Mouse (Mus musculus) heart, adult 18-20 months (tissue): ENCODE measurements around the gene Plekhh3. TPM values are rescaled to one million over a fixed set of nuclear protein-coding genes. Genes with fewer than 3 reads are reported as not detected.
A peak's percentile ranks its signal among the peaks of the same experiment; 100 is the strongest.

Source experiments
- DNase-seq, 2 experiments: peaks; one replicate each; pipeline ENCODE4 v3.0.0; 2021 to 2022; ENCODE audit warnings: mixed read lengths in 1 of 2
- total RNA-seq, 2 experiments: library from RNA; stranded (reverse); gene quantifications; 2 replicates each; pipeline ENCODE4 v1.2.3; 2021

Gene Plekhh3
- total RNA-seq, 2 experiments from 2014 or later = 12.6 to 12.8 TPM

DNA sequence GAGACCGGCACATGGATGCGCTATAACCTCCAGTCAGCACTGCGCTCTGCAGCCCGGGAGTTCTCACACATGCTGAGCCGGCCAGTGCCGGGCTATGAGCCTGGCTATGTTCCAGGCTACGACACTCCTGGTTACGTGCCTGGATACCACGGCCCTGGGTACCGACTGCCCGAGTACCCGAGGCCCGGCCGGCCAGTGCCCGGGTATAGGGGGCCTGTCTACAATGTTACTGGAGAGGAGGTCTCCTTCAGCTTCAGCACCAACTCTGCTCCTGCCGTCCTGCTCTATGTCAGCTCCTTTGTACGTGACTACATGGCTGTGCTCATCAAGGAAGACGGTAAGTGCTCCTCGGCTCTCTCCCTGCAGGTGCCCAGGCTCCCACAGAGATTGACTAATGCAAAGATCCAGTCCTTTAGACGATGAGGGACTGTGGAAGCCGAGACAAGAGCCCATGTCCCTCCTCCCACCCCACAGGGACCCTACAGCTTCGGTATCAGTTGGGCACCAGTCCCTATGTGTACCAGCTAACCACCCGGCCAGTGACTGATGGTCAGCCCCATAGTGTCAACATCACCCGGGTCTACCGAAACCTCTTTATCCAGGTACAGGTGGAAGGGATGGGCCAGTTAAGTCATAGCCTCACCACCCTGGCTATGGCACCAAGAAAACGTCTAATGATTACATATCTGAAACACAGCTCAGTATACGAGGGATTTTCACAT is 15.5 kb upstream of the Plekhh3 start:
- no peak for DNase-seq

DNA sequence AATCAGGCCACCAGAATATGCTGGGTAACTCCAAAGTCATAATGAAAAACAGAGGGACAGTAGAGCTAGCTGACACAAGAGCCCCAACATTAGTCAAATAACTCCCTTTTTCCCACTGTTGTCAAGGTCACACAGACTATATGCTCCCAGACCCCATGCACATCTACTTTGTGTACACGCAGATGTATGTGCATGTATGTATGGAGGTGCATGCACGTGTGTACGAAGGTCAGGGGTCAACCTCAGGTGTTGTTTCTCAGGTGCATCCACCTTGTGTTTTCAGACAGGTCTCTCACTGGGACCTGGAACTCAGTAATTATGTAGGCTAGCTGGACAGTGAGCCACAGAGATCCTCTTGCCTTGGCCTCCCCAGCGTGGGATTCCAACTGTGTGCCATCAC is 14.3 kb upstream of the Plekhh3 start:
- DNase-seq = no peak

DNA sequence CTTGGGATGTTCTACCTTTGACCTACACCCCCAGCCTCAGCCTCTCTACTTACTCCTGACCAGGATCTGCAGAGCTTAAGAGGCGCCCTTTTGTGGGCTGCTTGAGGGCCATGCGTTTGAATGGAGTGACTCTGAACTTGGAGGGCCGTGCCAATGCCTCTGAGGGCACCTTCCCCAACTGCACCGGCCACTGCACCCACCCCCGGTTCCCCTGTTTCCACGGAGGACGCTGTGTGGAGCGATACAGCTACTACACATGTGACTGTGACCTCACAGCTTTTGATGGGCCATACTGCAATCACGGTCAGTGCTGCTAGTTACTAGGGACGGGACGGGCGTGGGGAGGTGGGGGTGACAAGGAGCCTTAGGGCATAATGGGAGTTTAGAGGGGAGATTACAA is 13.8 kb upstream of the Plekhh3 start:
- DNase-seq = no peak

DNA sequence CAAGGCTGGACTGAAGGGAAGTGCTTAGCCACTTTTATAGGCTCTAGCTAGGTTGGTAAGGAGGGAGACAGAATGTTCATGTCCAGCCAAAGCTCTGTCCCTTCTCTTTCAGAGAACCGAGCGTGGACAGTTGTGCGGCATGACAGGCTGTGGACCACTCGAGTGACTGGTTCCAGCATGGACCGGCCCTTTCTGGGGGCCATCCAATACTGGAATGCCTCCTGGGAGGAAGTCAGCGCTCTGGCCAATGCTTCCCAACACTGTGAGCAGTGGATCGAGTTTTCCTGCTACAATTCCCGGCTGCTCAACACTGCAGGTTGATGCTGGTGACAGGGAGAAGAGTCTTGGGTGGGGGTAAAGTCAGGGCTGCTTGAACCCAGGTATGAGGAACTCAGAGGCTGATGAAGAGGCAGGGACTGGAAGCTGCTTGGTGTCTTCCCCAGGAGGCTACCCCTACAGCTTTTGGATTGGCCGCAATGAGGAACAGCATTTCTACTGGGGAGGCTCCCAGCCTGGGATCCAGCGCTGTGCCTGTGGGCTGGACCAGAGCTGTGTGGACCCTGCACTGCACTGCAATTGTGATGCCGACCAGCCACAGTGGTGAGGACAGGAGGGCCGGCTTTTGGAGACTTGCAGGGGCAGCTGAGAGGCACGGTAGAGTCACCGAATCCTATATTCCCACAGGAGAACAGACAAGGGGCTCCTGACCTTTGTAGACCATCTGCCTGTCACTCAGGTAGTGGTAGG is 11.8 kb upstream of the Plekhh3 start:
- DNase-seq = peak in 1 of 2 experiments; percentile 46

DNA sequence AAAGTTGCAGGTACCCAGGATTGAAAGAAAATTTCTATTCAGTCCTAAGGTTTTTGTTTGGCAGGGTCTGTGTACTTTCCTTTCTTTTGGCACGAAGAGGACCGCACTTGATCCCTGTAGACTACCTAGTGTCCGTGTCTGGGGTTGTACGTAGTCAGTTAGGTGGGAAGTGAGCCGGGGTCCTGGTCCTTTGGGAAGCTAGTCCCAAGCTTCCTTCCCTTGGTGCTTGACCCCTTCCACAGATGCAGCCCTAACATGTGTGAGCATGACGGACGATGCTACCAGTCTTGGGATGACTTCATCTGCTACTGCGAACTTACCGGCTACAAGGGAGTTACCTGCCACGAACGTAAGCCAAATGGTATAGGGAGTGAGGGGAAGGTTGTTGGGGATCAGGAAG is 10.8 kb upstream of the Plekhh3 start:
- DNase-seq = no peak

DNA sequence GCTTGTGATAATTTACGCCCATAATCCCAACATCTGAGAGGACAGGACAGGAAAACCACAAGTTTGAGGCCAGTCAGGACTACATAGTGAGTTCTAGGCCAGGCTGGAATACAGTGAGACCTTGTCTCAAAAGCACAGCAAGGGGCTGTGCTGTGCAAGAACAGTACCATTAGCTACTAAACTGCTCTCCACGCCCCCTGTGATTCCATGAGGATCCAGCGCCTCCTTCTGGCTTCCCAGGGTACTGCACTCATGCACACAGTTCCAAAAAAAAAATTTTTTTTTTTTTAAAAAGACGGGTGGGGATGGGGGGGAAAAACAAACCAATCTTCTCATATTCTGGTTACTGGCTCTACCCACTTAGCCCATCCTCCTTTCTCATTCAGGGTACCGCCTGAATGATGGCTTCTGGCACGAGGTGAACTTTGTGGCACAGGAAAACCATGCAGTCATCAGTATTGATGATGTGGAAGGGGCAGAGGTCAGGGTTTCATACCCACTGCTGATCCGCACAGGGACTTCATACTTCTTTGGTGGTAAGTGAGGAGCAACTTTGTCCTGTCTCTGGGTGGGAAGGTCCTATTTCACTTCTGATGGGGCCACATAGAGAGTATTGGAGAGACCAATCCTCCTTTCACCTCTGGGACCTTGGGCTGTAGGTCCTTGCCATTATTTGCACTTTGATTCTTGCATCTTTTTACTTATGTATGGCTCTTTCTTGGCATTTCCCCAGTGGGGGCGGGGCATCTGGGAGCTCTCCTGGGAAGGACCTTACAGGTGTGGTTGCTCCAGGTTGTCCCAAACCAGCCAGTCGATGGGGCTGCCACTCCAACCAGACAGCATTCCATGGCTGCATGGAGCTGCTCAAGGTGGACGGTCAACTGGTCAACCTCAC is 9.9 kb upstream of the Plekhh3 start:
- DNase-seq = peak; percentile 64 to 91

DNA sequence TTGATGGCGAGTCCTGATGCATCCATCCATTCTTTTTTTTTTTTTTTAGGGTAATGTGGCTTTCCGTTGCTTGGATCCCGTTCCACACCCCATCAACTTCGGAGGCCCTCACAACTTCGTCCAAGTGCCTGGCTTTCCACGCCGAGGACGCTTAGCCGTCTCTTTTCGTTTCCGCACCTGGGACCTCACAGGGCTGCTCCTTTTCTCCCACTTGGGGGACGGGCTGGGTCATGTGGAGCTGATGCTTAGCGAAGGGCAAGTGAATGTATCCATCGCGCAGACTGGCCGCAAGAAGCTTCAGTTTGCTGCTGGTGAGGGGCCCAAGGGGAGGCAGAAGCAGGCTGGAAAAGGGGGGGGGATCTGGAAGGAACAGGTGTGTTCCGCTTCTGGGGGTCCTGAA is 9.1 kb upstream of the Plekhh3 start:
- DNase-seq = no peak

DNA sequence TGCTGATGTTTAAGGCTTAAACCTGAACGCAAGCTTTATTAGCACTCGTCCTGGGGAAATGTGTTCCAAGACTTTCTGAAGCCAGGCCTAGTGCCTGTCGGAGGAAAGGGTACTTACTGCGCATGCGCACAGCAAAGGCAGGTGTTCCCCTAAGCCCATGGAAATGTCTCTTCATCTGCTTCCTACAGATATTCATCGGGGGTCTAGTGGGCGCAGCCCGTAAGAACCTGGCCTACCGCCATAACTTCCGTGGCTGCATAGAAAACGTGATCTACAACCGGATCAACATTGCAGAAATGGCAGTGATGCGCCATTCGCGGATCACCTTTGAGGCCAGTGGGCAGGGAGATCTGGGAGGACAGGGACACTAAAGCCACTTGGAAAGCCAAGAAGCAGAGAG is 8.2 kb upstream of the Plekhh3 start:
- no peak for DNase-seq

DNA sequence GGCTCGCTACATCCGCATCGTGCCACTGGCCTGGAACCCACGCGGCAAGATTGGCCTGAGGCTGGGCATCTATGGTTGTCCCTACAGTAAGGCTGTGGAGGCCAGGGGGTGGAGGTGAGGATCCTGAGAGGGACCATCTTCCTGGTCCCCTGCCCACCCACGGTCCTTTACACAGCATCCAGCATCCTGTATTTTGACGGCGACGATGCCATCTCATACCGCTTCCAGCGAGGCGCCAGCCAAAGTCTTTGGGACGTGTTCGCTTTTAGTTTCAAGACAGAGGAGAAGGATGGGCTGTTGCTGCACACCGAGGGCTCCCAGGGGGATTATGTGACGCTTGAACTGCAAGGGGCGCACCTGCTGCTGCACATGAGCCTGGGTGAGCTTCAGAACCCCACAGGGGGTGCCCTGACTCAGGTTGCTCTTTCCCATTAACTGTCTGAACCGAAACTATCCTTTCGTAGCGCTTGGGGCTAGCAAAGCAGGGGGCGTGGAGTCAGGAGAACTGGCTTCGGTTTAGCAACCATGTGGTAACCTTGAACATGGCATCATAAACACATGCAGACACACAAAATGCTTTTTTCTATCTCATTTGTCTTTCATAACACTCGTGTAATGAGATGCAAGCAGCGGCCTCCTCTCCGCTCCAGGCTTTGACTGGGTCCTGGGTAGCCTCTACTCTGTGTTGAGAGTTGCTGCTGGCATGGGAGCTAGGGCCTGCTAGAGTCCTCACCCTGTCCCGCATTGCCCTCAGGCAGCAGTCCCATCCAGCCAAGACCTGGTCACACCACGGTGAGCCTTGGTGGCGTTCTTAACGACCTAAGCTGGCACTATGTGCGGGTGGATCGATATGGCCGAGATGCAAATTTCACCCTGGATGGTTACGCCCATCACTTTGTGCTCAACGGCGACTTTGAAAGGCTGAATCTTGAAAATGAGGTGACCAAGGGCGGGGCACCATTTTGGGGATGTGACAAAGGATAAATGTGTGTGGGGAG is 7.2 kb upstream of the Plekhh3 start:
- no peak for DNase-seq

DNA sequence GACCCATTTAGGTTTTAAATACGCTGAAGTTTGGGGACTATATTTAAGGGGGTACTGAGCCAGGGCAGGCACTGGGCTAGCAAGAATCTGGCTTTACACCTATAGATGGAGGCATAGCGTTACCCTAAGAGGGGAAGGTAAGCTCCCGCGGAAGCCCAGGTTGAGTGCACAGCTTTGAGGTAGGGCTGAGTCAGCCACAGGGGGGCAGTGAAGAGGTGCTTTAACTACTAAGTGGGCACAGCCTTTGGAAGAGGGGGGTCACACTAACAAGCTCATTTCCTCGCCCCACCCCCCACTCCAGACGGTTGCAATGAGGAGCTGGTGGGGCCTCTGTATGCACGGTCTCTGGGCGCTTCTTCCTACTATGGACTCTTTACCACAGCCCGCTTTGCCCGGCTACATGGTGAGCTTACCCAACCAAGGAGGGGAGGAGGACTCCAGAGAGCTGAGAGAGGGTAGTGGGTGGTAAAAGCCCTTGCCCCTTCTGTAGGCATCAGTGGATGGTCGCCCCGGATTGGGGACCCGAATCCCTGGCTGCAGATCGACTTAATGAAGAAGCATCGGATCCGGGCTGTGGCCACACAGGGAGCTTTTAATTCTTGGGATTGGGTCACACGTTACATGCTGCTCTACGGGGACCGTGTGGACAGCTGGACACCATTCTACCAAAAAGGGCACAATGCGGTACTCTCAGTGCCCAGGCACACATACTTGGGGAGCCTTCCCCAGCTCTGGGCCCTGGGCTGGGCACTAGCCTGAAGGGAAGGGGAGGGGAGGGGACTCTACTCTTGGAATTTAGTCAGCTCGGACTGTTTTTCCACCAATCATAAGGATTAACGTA is 6.0 kb upstream of the Plekhh3 start:
- peak; percentile 36 to 75 for DNase-seq

DNA sequence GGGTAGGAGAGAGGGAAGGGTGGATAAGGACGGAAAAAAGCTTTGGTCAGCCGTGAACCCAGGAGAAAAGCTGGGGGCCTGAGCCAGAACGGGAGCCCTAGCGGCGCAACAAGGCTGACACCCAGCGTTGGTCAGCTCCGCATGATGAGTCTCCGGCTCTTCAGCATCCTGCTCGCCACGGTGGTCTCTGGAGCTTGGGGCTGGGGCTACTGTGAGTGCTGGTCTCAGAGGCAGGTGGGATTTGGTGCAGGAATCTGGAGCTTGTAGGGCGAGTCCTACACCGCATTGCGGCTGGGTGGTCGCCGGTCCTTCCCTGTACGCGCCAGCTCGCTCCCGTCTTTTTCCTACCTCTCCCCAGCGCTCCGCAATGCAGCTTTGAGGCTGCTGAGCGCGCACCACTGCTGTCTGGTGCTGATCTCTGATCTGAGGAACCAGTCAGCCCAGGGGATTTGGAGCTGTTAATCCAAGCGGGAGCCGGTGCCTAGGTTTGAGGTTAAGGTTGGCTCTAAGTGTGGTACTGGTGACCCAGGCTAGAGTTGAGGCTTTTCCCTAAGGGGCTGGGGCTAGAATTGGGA is 5.1 kb upstream of the Plekhh3 start:
- peak; percentile 68 to 70 for DNase-seq

DNA sequence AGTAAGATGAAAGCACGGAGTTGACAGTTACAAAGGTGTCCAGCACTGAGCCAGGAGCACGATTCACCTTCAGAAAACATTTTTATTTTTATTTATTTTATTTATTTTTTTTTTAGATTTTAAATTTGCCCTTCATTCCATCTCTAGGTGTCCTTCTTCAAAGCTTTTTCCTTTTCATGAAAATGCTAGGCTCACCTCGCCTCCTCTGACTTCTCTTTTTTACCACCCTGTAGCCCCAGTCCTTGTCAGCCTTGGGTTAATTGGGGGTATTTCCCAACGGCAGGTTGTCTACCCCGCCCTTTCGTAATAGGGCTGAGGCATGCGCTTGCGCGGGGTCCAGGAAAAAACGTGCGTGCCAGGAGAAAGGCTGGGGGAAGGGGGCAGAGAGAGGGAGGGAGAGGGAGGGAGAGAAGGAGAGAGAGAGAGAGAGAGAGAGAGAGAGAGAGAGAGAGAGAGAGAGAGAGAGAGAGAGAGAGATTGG is 4.5 kb upstream of the Plekhh3 start:
- DNase-seq = peak in 1 of 2 experiments; percentile 43

DNA sequence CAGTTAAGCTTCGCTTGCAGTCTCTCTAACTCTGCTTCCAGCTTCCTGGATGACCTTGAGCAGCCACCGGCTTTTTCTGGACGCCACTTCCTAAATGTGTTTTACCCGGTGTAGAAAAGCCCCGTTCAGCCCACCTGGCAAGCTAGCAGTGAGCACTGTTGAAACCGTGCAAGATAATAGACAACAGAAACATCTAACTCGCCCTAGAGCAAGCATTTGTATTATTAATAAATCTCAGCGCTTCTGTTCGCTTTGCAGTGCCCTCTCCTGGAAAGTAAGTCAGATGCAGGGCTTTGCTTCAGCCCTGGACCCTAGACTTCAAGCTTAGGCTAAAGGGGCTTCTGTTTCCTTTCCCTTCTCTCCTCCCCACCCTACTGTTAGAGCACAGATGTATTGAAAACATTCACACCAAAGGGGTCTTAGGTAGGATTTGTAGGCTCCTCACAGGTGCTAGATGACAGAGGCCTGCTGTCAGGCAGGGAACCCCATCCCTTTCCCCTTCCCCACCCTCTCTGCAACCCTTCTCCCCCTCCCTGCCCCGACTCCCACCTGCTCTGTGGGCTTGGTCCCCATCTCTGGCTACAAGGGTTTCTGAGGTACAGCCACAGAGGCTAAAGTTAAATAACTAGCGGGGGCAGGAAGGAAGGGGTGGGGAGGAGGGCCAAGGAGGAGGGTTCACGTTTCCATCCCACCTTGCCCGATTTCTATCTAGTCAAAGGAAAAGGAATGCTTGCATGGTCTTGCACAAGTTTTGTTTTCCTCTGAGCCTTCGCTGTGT is 3.9 kb upstream of the Plekhh3 start, which contains the start of gene Ccr10:
Gene Ccr10 (minus strand): TSS at position 593 of the 778 bp plus-strand sequence.
- DNase-seq = peak; percentile 37 to 58

DNA sequence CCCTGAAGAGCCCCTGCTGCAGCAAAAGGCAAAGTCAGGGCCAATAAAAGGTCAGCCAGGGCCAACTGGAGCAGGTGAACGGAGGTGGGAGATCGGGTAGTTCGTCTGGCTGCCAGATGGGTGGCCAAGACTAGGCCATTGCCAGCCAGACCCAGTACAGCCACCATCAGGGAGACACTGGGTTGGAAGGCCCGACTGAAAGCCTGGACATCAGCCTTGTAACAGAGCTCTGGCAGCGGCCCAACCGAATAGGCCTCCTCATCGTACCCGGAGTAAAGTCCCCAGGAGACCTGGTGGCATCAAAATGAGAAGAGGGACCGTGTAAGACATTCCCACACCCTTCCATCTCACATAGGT is 3.2 kb upstream of the Plekhh3 start:
- peak in 1 of 2 experiments; percentile 35 for DNase-seq

DNA sequence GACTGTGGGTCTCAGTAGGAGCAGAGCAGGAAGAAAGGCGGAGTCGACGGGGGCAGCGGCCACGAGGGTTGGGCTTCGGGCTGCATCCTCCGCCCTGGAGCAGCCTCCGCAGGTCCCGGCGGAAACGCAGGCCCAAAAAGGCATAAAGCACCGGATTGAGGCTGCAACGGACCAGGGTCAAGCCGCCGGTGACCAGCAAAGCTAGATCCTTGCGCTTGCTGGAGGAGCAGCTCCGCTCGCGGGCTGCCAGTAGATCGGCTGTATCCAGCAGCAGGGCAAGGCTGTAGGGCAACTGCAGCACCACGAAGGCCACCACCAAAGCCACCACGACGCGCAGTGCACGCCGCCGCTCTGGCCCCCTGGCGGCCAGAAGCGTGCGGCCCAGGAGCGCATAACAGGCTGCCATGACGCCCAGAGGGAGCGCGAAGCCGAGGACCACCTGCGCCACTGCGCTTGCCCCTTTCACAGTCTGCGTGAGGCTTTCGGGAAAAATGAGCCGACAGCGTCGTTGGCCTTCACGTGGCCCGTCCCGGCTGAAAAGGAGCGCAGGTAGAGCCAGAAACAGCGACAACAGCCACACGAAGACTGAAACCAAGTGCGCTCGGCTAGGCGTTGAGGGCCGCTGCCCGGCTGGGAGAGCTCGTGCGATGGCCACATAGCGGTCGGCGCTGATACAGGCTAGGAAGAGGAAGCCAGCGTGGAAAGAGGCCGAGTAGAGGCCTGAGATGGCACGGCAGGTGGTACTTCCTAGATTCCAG is 2.7 kb upstream of the Plekhh3 start:
- DNase-seq = peak; percentile 87 to 93

DNA sequence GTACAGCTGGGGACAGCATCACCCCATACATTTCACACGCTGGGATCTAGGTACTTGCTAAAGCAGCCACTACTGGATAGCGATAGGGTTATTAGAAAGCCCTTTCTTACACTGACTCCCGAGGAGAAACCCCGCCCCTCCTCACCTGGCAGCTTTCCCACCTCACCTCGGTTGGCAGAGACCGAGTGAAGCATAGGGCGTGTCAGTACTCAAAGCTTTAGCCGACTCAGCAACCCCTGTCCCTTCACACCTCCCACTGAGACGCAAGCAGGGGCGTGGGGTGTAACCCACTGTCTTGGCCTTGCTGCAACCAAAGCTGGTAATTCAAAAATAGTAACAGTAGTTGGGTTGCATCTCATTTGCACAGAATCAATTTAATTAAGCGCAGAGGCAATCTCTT is 2.0 kb upstream of the Plekhh3 start:
- peak; percentile 61 to 75 for DNase-seq

DNA sequence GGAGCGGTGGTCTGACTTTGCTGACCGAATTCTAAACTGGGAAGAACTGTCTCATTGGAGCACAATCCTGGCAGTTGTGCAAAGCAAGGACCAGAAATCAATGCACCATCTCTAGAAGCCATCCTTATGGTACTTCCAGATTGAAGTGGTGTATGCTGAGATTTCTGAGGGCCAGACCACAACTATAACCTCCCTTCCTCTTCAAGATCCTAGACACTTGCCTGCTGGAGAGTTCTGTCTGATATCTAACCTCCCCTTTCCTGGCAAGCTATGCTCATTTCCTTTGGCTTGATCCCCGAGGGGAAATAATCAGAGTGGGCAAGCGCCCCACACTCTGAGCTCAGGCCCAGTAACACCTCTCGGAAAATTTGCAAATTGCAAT is 1.3 kb upstream of the Plekhh3 start:
- DNase-seq = no peak

DNA sequence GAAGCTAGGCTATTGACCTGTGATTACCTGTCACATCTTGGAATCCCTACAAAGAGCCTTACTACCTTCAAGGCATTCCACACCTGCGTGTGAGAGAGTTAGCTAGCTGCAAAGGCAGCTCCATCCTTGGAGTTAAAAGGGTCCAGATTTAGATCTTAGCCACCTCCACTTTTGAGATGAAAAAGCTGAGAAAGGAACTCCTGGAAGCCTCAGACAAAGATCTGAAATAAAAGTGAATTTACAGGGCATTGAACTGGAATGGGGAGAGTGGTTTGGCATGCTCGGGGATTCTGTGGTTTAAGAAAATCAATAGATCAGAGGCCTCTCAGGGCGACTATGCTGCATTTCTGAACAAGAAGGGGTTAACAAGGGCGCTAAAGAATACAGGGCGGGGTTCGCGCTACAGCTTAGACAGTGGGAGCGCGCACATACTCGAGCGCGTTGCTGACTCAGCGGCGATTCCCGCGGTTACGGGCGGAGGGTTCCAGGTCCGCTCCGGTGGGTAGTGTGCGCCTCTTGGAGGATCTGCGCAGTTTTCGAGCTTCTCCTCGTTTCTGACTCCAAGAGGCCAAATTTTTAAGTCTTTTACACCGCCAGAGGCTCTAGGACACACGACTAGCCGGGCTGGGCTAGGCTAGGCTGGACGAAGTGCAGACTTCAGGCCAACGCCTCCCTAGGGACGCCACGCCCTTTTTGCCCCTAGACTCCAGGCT is 726 bp upstream of the Plekhh3 start:
- DNase-seq = peak; percentile 85 to 88
